Mouse (Mus musculus): ENCODE data around the gene Edem1.
A peak's percentile ranks its signal among the peaks of the same experiment; 100 is the strongest.

- TF ChIP-seq CTCF (IDR thresholded peaks at IDR 0.05; ENCODE audit: low read depth, low read length), result peak; percentile 11; the same call in 1 of the 2 replicates
- TF ChIP-seq POLR2A (IDR thresholded peaks at IDR 0.05; ENCODE audit: extremely low read depth, insufficient read depth, low read length), result no peak
These were observed 43.6 kb upstream of the Edem1 start for GRCm38 (mm10) chr6:108784796-108785195.

Measured in liver, adult 2 months (tissue).